In genomic region chr16:17803675-17804448, GRCm38 (mm10) we compare ENCODE assay signal across 8 mouse cellular contexts. TPM values are rescaled to one million over a fixed set of nuclear protein-coding genes. Genes with fewer than 3 reads are reported as not detected.
A peak's percentile ranks its signal among the peaks of the same experiment; 100 is the strongest.
DNase-seq lines count a peak whose midpoint lies in the region; ATAC-seq and TF ChIP-seq lines count a peak whose summit lies in the region.

No protein-coding gene starts in this region.

- peaks cover 38% of the 10 kb centered on the region for H3K27me3 ChIP-seq in kidney, postnatal 0 days (ENCODE audit: insufficient read depth, low read length)
- H3K27me3 ChIP-seq in embryonic facial prominence, embryonic 13.5 days: peaks cover 63% of the 10 kb centered on the region
- H3K27me3 ChIP-seq in intestine, embryonic 15.5 days (replicated peaks): peaks cover 67% of the 10 kb centered on the region
- H3K27me3 ChIP-seq in neural tube, embryonic 11.5 days (ENCODE audit: control insufficient read depth, insufficient read depth, low read length): peaks cover 80% of the 10 kb centered on the region

- H3K4me1 ChIP-seq in kidney, postnatal 0 days (replicated peaks; ENCODE audit: insufficient read depth, low read length): peaks cover 45% of the 10 kb centered on the region
- H3K4me1 ChIP-seq in embryonic facial prominence, embryonic 13.5 days: peaks cover 97% of the 10 kb centered on the region
- H3K4me1 ChIP-seq in intestine, embryonic 15.5 days (replicated peaks): peaks cover 68% of the 10 kb centered on the region
- H3K4me1 ChIP-seq in neural tube, embryonic 11.5 days (ENCODE audit: control insufficient read depth, insufficient read depth, low read length): peaks cover 42% of the 10 kb centered on the region

- H3K27ac ChIP-seq in kidney, postnatal 0 days: no peak overlapping the region
- H3K27ac ChIP-seq in embryonic facial prominence, embryonic 13.5 days: peak overlapping the region; percentile 57
- H3K27ac ChIP-seq in intestine, embryonic 15.5 days: no peak overlapping the region
- no peak overlapping the region for H3K27ac ChIP-seq in neural tube, embryonic 11.5 days (ENCODE audit: low read depth, low read length)

- intact Hi-C loops in left cerebral cortex, postnatal 10 days (cut with DNase I): no loop called here

- no peak for DNase-seq in kidney, postnatal 0 days (ENCODE audit: low spot score)
- no peak for DNase-seq in kidney, postnatal 14 days
- peak; percentile 30 for DNase-seq in neural tube, embryonic 11.5 days (ENCODE audit: low spot score)
- DNase-seq in frontal cortex, postnatal 25 days (ENCODE audit: low spot score in 2 of 2): no peak
- DNase-seq in left cerebral cortex, postnatal 10 days (ENCODE audit: extremely low spot score in 1 of 2, low spot score in 2 of 2): no peak
- no peak for DNase-seq in frontal cortex, adult 2 months (ENCODE audit: extremely low spot score in 1 of 2, low spot score in 1 of 2)

- no peak for TF ChIP-seq CTCF in kidney, postnatal 0 days (IDR thresholded peaks at IDR 0.05; ENCODE audit: low read depth)

- ATAC-seq in kidney, postnatal 0 days (replicated peaks; ENCODE audit: low FRiP score, low read depth): no peak
- ATAC-seq in embryonic facial prominence, embryonic 13.5 days (ENCODE audit: insufficient number of reproducible peaks, insufficient read depth, low FRiP score, low TSS enrichment, low read depth): no peak
- no peak for ATAC-seq in intestine, embryonic 15.5 days
- ATAC-seq in neural tube, embryonic 11.5 days (ENCODE audit: insufficient read depth, low FRiP score, low TSS enrichment): no peak

- WGBS in kidney, postnatal 0 days: 33% methylated on average over 33 of the region's 33 CpGs
- WGBS in embryonic facial prominence, embryonic 13.5 days: 16% methylated on average over 33 of the region's 33 CpGs
- 42% methylated on average over 33 of the region's 33 CpGs for WGBS in intestine, embryonic 15.5 days
- WGBS in neural tube, embryonic 11.5 days: 7% methylated on average over 33 of the region's 33 CpGs

- no peaks in the 10 kb centered on the region for H3K36me3 ChIP-seq in kidney, postnatal 0 days (ENCODE audit: insufficient read depth, low read length)
- peaks cover 50% of the 10 kb centered on the region for H3K36me3 ChIP-seq in embryonic facial prominence, embryonic 13.5 days
- 0 out of 2 replicates have a peak, but pooled peaks cover 5% of the 10 kb centered on the region for H3K36me3 ChIP-seq in intestine, embryonic 15.5 days
- H3K36me3 ChIP-seq in neural tube, embryonic 11.5 days (ENCODE audit: control insufficient read depth, insufficient read depth, low read length): 0 out of 2 replicates have a peak, but pooled peaks cover 3% of the 10 kb centered on the region

- no peak overlapping the region for H3K9ac ChIP-seq in kidney, postnatal 0 days (ENCODE audit: low read depth, low read length)
- H3K9ac ChIP-seq in embryonic facial prominence, embryonic 13.5 days: peak overlapping the region; percentile 69
- H3K9ac ChIP-seq in intestine, embryonic 15.5 days: peak overlapping the region; percentile 20; the same call in 1 of the 2 replicates
- H3K9ac ChIP-seq in neural tube, embryonic 11.5 days (ENCODE audit: low read length): no peak overlapping the region

- H3K4me2 ChIP-seq in kidney, postnatal 0 days (ENCODE audit: low read length): peak overlapping the region; percentile 55
- H3K4me2 ChIP-seq in embryonic facial prominence, embryonic 13.5 days: peak overlapping the region; percentile 77
- peak overlapping the region; percentile 73 for H3K4me2 ChIP-seq in intestine, embryonic 15.5 days (replicated peaks)
- peak overlapping the region; percentile 51 for H3K4me2 ChIP-seq in neural tube, embryonic 11.5 days (ENCODE audit: low read depth)

- H3K9me3 ChIP-seq in kidney, postnatal 0 days (replicated peaks; ENCODE audit: low read length): no peaks in the 10 kb centered on the region
- H3K9me3 ChIP-seq in embryonic facial prominence, embryonic 13.5 days: no peaks in the 10 kb centered on the region
- H3K9me3 ChIP-seq in intestine, embryonic 15.5 days: no peaks in the 10 kb centered on the region
- H3K9me3 ChIP-seq in neural tube, embryonic 11.5 days (ENCODE audit: control insufficient read depth, low read length): no peaks in the 10 kb centered on the region

- peak overlapping the region; percentile 25; the same call in 1 of the 2 replicates for H3K4me3 ChIP-seq in kidney, postnatal 0 days (replicated peaks; ENCODE audit: low read depth, low read length)
- H3K4me3 ChIP-seq in embryonic facial prominence, embryonic 13.5 days: peak overlapping the region; percentile 35
- H3K4me3 ChIP-seq in intestine, embryonic 15.5 days (replicated peaks): peak overlapping the region; percentile 35
- peak overlapping the region; percentile 22 for H3K4me3 ChIP-seq in neural tube, embryonic 11.5 days (ENCODE audit: low read depth, low read length)

RNA-seq across cellular contexts. Expression of gene Scarf2, which starts 6.8 kb away (rescaled TPM):
- 12.2 and 18.7 TPM in 2 replicates for polyA plus RNA-seq in kidney, postnatal 0 days (2015; fragmentation: Nextera tagmentation; extraction: Ambion mirVana)
- 30.9 and 39.0 TPM in 2 replicates for polyA plus RNA-seq in embryonic facial prominence, embryonic 13.5 days (2015; fragmentation: Nextera tagmentation; extraction: Ambion mirVana)
- 11.5 and 11.7 TPM in 2 replicates for polyA plus RNA-seq in intestine, embryonic 15.5 days (2015; fragmentation: Nextera tagmentation; extraction: Ambion mirVana)
- polyA plus RNA-seq in neural tube, embryonic 11.5 days (2014; fragmentation: Nextera tagmentation; extraction: Ambion mirVana): 9.5 and 13.1 TPM in 2 replicates
- total RNA-seq in left cerebral cortex, postnatal 10 days (2021): 1 to 10 TPM; 3.7 to 4.3 TPM
- polyA plus RNA-seq in frontal cortex, adult 2 months (2012; rRNA removed): 4.7 and 4.8 TPM in 2 replicates

RNA-seq across cellular contexts. Expression of gene B830017H08Rik, which starts 29.1 kb away (rescaled TPM):
- 1.7 and 2.2 TPM in 2 replicates for polyA plus RNA-seq in kidney, postnatal 0 days (2015; fragmentation: Nextera tagmentation; extraction: Ambion mirVana)
- 0.36 and 0.45 TPM in 2 replicates for polyA plus RNA-seq in embryonic facial prominence, embryonic 13.5 days (2015; fragmentation: Nextera tagmentation; extraction: Ambion mirVana)
- not detected in 2 replicates for polyA plus RNA-seq in intestine, embryonic 15.5 days (2015; fragmentation: Nextera tagmentation; extraction: Ambion mirVana)
- polyA plus RNA-seq in neural tube, embryonic 11.5 days (2014; fragmentation: Nextera tagmentation; extraction: Ambion mirVana): 0.19 and 0.36 TPM in 2 replicates
- total RNA-seq in left cerebral cortex, postnatal 10 days (2021): 1 to 10 TPM; 4.9 to 5.1 TPM
- 4.0 and 4.1 TPM in 2 replicates for polyA plus RNA-seq in frontal cortex, adult 2 months (2012; rRNA removed)

RNA-seq across cellular contexts. Expression of gene Car15, which starts 34.3 kb away (rescaled TPM):
- polyA plus RNA-seq in kidney, postnatal 0 days (2015; fragmentation: Nextera tagmentation; extraction: Ambion mirVana): 131 and 147 TPM in 2 replicates
- 2.2 and 3.0 TPM in 2 replicates for polyA plus RNA-seq in embryonic facial prominence, embryonic 13.5 days (2015; fragmentation: Nextera tagmentation; extraction: Ambion mirVana)
- polyA plus RNA-seq in intestine, embryonic 15.5 days (2015; fragmentation: Nextera tagmentation; extraction: Ambion mirVana): 2.0 and 3.1 TPM in 2 replicates
- 3.2 and 3.4 TPM in 2 replicates for polyA plus RNA-seq in neural tube, embryonic 11.5 days (2014; fragmentation: Nextera tagmentation; extraction: Ambion mirVana)
- total RNA-seq in left cerebral cortex, postnatal 10 days (2021): 1 to 10 TPM; 8.2 to 8.4 TPM
- 16.3 and 19.9 TPM in 2 replicates for polyA plus RNA-seq in frontal cortex, adult 2 months (2012; rRNA removed)

RNA-seq across cellular contexts. Expression of gene Klhl22, which starts 44.4 kb away (rescaled TPM):
- 39.3 and 42.8 TPM in 2 replicates for polyA plus RNA-seq in kidney, postnatal 0 days (2015; fragmentation: Nextera tagmentation; extraction: Ambion mirVana)
- 88.8 and 97.7 TPM in 2 replicates for polyA plus RNA-seq in embryonic facial prominence, embryonic 13.5 days (2015; fragmentation: Nextera tagmentation; extraction: Ambion mirVana)
- 52.3 and 55.6 TPM in 2 replicates for polyA plus RNA-seq in intestine, embryonic 15.5 days (2015; fragmentation: Nextera tagmentation; extraction: Ambion mirVana)
- polyA plus RNA-seq in neural tube, embryonic 11.5 days (2014; fragmentation: Nextera tagmentation; extraction: Ambion mirVana): 62.1 and 62.4 TPM in 2 replicates
- 100 to 1,000 TPM in 1 of 2 experiments, 10 to 100 TPM in 1; 96.5 to 101 TPM for total RNA-seq in left cerebral cortex, postnatal 10 days (2021)
- 88.5 and 106 TPM in 2 replicates for polyA plus RNA-seq in frontal cortex, adult 2 months (2012; rRNA removed)

Comparison
In these comparisons a context has a peak if more than half of its experiments do, and no peak if none do; other contexts are left out.
1. H3K9ac ChIP-seq: peak in embryonic facial prominence, embryonic 13.5 days (single experiment) and intestine, embryonic 15.5 days (single experiment); none in kidney, postnatal 0 days (single experiment) and neural tube, embryonic 11.5 days (single experiment).
2. Peak in every context shown above with its lines, with median percentiles within 50 percentile points of each other: H3K4me2 ChIP-seq and H3K4me3 ChIP-seq.